Mouse (Mus musculus): ENCODE measurements around the gene Npepps. TPM values are rescaled to one million over a fixed set of nuclear protein-coding genes. Genes with fewer than 3 reads are reported as not detected.

The Npepps gene
- polyA plus RNA-seq, 1 experiment, result 22.3 TPM

- Histone ChIP-seq H3K4me3 (replicated peaks; ENCODE audit: extremely low read depth, low read depth, low read length) (peak overlapping the region; percentile 45), H3K4me1 (ENCODE audit: control insufficient read depth, insufficient read depth, low read length) (no peaks in the 10 kb centered on the region; the same call in none of the 2 replicates)
- TF ChIP-seq POLR2A (IDR thresholded peaks at IDR 0.05; ENCODE audit: borderline replicate concordance, extremely low read depth, low read depth, low read length), result no peak
- TF ChIP-seq CTCF (IDR thresholded peaks at IDR 0.05; ENCODE audit: insufficient read depth, low read length), result 0 out of 2 replicates have a peak, but pooled peaks have one; percentile 8
- 5% methylated on average over 18 of the region's 18 CpGs for WGBS
- peak; percentile 38 for DNase-seq
Measured at GRCm38 (mm10) chr11:97310895-97311631, 30.6 kb upstream of the Npepps start.

- DNase-seq, result peak; percentile 68
- H3K4me1 ChIP-seq (ENCODE audit: control insufficient read depth, insufficient read depth, low read length), result no peaks in the 10 kb centered on the region; the same call in none of the 2 replicates
- WGBS, result under 1% methylated on average over 25 of the region's 25 CpGs
- TF ChIP-seq POLR2A (IDR thresholded peaks at IDR 0.05; ENCODE audit: borderline replicate concordance, extremely low read depth, low read depth, low read length) (peak; percentile 40; the same call in 1 of the 2 replicates), CTCF (IDR thresholded peaks at IDR 0.05; ENCODE audit: insufficient read depth, low read length) (peak; percentile 92)
- H3K4me3 ChIP-seq (replicated peaks; ENCODE audit: extremely low read depth, low read depth, low read length), result peak overlapping the region; percentile 46
Measured at GRCm38 (mm10) chr11:97309911-97310571, 29.6 kb upstream of the Npepps start.

GRCm38 (mm10) chr11:97309451-97309836 is 29.0 kb upstream of the Npepps start:
- H3K4me3 ChIP-seq (replicated peaks; ENCODE audit: extremely low read depth, low read depth, low read length), result peak overlapping the region; percentile 46
- DNase-seq, result peak; percentile 74
- WGBS, result 7% methylated on average over 9 of the region's 9 CpGs
- TF ChIP-seq CTCF (IDR thresholded peaks at IDR 0.05; ENCODE audit: insufficient read depth, low read length) (no peak), POLR2A (IDR thresholded peaks at IDR 0.05; ENCODE audit: borderline replicate concordance, extremely low read depth, low read depth, low read length) (peak; percentile 21; the same call in 1 of the 2 replicates)
- no peaks in the 10 kb centered on the region; the same call in none of the 2 replicates for H3K4me1 ChIP-seq (ENCODE audit: control insufficient read depth, insufficient read depth, low read length)

GRCm38 (mm10) chr11:97308806-97309450 is 28.5 kb upstream of the Npepps start:
- 27% methylated on average over 3 of the region's 3 CpGs for WGBS
- Histone ChIP-seq H3K4me1 (ENCODE audit: control insufficient read depth, insufficient read depth, low read length) (no peaks in the 10 kb centered on the region; the same call in none of the 2 replicates), H3K4me3 (replicated peaks; ENCODE audit: extremely low read depth, low read depth, low read length) (no peak overlapping the region)
- no peak for DNase-seq
- TF ChIP-seq CTCF (IDR thresholded peaks at IDR 0.05; ENCODE audit: insufficient read depth, low read length), result no peak
- TF ChIP-seq POLR2A (IDR thresholded peaks at IDR 0.05; ENCODE audit: borderline replicate concordance, extremely low read depth, low read depth, low read length), result no peak

DNA sequence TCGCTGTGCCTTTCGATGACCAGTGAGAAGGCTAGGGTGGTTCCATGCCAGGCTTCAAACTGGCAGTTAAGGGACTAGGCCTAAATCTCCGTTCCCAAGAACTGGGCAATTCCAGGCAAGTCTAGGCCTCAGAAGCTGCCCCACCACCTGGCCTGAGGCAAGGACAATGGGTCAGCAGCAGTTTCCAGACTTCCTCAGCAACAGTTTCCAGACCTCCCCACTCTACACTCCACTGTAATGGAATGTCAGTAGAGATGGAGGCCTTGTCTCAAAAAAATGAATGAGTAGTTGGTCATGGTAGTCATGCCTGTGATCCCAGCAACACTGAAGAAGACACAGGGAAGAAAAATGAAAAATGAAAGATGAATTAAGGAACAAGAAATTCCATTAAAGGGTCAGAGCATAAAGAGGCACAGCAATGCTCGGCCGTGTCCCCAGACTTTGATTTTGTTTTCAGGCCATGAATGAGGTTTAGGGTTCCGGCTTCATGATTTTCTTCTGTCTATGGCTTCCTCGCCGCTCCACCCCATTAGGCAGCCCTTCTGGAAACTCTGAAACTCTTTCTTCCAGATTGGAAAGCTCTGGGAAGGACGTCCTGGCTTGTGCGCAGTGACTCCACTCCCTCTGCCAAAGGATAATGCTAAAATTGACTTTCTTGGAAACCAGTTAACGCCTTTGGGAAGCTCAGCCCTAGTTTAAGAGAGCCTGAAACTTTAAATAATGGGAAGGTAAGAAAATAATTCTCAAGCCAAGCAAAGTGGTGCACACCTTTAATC is 27.0 kb upstream of the Npepps start:
- no peak for DNase-seq
- H3K4me1 ChIP-seq (ENCODE audit: control insufficient read depth, insufficient read depth, low read length), result peaks cover 6% of the 10 kb centered on the region
- H3K4me3 ChIP-seq (replicated peaks; ENCODE audit: extremely low read depth, low read depth, low read length), result no peak overlapping the region
- WGBS, result 89% methylated on average over 11 of the region's 11 CpGs
- TF ChIP-seq POLR2A (IDR thresholded peaks at IDR 0.05; ENCODE audit: borderline replicate concordance, extremely low read depth, low read depth, low read length) (no peak), CTCF (IDR thresholded peaks at IDR 0.05; ENCODE audit: insufficient read depth, low read length) (no peak)

- H3K4me3 ChIP-seq (replicated peaks; ENCODE audit: extremely low read depth, low read depth, low read length), result no peak overlapping the region
- no peak for DNase-seq
- TF ChIP-seq CTCF (IDR thresholded peaks at IDR 0.05; ENCODE audit: insufficient read depth, low read length) (no peak), POLR2A (IDR thresholded peaks at IDR 0.05; ENCODE audit: borderline replicate concordance, extremely low read depth, low read depth, low read length) (no peak)
- peaks cover 14% of the 10 kb centered on the region for H3K4me1 ChIP-seq (ENCODE audit: control insufficient read depth, insufficient read depth, low read length)
- 68% methylated on average over 5 of the region's 5 CpGs for WGBS
Measured at GRCm38 (mm10) chr11:97304631-97305030, 24.2 kb upstream of the Npepps start.

DNA sequence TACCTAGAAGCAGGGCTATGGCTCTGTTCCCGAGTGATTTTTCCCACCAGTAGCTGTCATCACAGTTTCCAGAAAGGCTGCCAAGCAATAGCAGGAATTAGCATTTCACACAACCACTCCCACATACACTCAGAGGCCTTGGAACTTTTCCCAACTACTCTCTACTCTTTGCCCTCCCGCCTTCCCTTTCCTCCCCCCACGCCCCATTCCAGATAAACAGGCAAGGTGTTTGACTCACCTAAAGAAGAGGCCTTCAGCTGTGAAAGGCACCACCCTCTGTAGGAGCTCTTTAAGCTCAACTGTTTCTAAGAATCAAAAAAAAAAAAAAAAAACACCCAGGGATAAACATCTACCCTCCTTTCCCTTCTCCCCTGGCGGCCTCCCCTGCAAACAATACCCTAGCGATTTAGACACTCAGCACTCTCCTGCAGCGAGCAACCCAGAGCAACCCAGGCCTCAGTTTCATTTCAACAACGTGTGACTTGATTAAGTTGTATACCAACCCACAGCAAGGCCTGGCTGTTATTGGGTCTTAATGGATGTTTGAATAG is 21.9 kb upstream of the Npepps start:
- no peak overlapping the region for H3K4me3 ChIP-seq (replicated peaks; ENCODE audit: extremely low read depth, low read depth, low read length)
- TF ChIP-seq CTCF (IDR thresholded peaks at IDR 0.05; ENCODE audit: insufficient read depth, low read length) (no peak), POLR2A (IDR thresholded peaks at IDR 0.05; ENCODE audit: borderline replicate concordance, extremely low read depth, low read depth, low read length) (no peak)
- 16% methylated on average over 7 of the region's 7 CpGs for WGBS
- peaks cover 14% of the 10 kb centered on the region for H3K4me1 ChIP-seq (ENCODE audit: control insufficient read depth, insufficient read depth, low read length)
- DNase-seq, result peak; percentile 55

- H3K4me1 ChIP-seq (ENCODE audit: control insufficient read depth, insufficient read depth, low read length), result peaks cover 14% of the 10 kb centered on the region
- WGBS, result 82% methylated on average over 16 of the region's 16 CpGs
- H3K4me3 ChIP-seq (replicated peaks; ENCODE audit: extremely low read depth, low read depth, low read length), result no peak overlapping the region
- TF ChIP-seq POLR2A (IDR thresholded peaks at IDR 0.05; ENCODE audit: borderline replicate concordance, extremely low read depth, low read depth, low read length) (no peak), CTCF (IDR thresholded peaks at IDR 0.05; ENCODE audit: insufficient read depth, low read length) (no peak)
- no peak for DNase-seq
Measured at GRCm38 (mm10) chr11:97301406-97301805, 21.0 kb upstream of the Npepps start.
